Mouse (Mus musculus) monocyte, adult 5-6 weeks (primary cell): ENCODE measurements around the gene Rgs12. TPM values are rescaled to one million over a fixed set of nuclear protein-coding genes. Genes with fewer than 3 reads are reported as not detected.

Source experiments
- ATAC-seq: fragments of 153-309, 156-312 bp; replicated peaks from 2 replicates; pipeline ENCODE4 v1.8.0; 2017; ENCODE audit warnings: mild to moderate bottlenecking; ENCODE audit not compliant: low TSS enrichment, insufficient number of reproducible peaks, severe bottlenecking, poor library complexity, low FRiP score
- total RNA-seq: library from RNA; stranded (forward); fragments of 200-1000, 200-491, 200-594 nt; gene quantifications from 3 replicates; pipeline ENCODE4 v1.2.3, GENCODE M21; 2017

Rgs12 gene
- total RNA-seq, 1 experiment from 2014 or later = 1.5 TPM

GRCm38 (mm10) chr5:34930151-34930975 lies 18.9 kb upstream of the Rgs12 start:
- ATAC-seq = no peak

- no peak for ATAC-seq
These were observed 18.2 kb upstream of the Rgs12 start for GRCm38 (mm10) chr5:34931091-34931490.

DNA sequence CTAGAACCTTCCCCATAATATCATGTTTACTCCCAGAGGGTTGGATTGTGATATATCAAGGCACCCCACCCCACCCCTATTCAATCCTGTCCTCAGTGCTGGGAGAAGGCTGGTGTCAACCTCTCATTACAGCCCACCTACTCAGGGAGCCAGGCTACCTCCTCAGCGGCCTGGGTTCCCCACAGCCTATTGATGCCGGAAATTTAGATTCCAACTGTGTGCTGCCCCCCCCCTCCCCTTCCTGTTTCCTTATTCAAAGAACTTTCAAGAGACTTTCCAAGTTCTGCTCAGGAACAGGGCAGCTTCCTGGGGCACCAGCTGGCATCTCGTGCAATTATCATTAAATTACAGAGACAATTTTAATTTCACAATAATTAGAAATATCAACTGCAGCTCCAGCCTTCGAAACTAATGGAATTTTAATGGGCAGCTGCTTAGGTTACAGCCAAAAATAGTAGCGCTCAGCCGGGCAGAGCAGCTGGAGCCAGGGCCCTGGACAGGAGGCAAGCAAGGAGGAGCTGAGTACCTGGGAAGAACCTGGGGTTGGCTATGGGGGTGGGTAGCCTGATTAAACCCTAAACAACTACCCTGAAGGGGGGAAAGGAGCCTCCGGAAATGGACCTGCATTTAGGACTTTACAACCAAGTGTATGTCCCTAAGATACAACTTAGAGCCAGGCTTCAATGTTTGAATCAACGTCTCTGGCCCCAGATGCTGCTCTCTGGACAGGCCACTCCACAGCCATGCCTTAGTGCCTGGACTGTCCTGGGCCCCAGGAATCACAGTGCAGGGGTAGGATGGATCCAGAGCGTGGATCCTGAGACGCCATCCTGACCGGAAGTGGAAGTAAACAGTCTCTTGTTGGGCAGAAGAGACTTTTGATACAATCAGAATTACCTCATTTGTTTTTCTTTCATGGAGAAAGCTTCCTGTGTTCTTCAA lies 17.5 kb upstream of the Rgs12 start:
- no peak for ATAC-seq

GRCm38 (mm10) chr5:34932458-34932806 lies 16.8 kb upstream of the Rgs12 start:
- no peak for ATAC-seq

DNA sequence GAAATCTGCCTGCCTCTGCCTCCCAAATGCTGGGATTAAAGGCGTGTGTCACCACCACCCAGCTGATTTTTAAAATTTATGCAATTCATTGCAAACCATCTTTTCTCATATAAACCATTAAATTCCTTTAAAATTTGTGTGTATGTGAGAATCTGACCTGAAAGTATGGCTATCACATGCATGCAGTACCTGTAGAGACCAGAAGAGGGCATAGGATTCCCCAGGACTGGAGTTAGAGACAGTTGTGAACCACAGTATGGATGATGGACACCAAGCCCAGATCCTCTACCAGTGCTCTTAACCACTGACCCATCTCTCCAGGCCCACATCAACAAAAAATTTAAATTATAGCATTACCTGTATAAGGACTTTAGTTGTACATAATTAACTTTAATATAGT lies 15.8 kb upstream of the Rgs12 start:
- ATAC-seq = no peak

- ATAC-seq = no peak
These were observed 7.4 kb upstream of the Rgs12 start for GRCm38 (mm10) chr5:34941710-34942470.

GRCm38 (mm10) chr5:34943428-34943827 lies 5.8 kb upstream of the Rgs12 start:
- ATAC-seq = no peak

GRCm38 (mm10) chr5:34949769-34950211 lies 545 bp downstream of the Rgs12 start:
- no peak for ATAC-seq

- ATAC-seq = no peak
These were observed 1.4 kb downstream of the Rgs12 start for GRCm38 (mm10) chr5:34950486-34951160.

DNA sequence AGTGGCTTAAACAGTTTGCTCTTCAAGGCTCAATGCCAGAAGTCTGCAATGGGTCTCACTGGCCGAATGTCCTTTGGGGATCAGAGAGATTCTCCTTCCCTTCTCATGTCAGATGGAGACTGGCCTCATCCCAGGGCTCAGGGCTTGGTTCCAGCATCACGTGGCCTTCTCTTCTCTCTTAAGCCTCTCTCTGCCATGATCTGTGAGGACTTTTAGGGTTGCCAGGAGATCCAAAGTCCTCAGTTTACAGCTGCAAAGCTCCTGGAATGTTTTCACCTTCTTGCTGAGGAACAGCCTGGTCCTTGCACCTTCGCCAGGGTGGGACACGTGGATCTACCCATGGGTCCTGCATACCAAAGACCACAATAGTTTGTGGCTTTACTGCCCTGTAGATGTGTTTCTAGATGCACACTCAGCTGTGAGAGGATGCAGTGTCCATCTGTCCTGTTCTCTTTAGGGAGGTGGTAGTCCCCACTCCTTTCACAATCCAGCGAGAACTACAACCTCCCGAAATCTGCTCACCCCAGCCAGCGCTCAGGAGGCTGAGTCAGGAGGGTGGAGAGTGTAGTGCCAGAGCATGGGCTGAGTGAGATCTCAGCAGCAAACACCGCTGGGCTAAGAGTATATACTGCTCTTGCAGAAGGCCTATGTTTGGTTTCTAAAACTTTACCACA lies 2.1 kb downstream of the Rgs12 start:
- ATAC-seq = no peak

- ATAC-seq = no peak
These were observed 5.3 kb downstream of the Rgs12 start for GRCm38 (mm10) chr5:34954508-34954907.

GRCm38 (mm10) chr5:34955630-34956029 lies 6.4 kb downstream of the Rgs12 start:
- no peak for ATAC-seq

DNA sequence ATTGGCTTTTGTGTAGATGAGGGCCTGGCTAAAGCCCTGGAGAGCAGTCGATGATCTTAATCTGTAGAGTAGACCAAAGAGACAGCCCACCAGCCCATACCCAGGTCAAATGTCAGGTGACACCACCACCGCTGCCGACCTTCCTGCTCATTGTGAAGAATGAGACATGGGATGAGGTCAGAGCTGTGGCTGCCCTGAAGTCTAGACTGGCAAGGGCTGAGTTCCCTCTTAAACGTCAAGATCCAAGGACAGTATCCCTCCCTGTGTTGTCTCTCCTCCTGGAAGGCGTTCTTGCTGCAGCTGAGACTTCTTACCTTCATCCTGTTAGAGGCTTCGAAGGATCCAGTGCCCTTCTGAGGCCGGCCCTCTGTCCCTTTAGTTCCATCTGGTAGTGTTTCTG lies 6.9 kb downstream of the Rgs12 start:
- no peak for ATAC-seq

DNA sequence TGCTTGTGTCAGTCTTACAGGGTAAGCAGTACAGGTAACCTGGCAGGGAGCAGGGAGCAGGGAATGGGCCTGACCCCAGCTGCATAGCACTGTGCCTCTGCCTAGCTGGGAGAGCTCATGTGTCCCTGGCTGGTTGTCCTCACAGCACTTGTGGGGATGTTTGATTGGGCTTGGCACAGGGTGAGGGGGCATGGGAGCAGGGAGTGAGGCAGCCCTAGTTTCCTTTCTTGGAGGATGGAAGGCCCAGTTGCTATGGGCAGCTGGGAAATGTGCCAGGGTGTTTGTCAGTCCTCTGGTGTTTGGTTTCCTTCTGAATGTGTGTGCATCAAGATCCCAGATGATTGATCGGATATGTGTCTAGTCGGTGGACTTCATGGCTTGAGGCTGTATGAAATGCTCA lies 7.8 kb downstream of the Rgs12 start:
- no peak for ATAC-seq

DNA sequence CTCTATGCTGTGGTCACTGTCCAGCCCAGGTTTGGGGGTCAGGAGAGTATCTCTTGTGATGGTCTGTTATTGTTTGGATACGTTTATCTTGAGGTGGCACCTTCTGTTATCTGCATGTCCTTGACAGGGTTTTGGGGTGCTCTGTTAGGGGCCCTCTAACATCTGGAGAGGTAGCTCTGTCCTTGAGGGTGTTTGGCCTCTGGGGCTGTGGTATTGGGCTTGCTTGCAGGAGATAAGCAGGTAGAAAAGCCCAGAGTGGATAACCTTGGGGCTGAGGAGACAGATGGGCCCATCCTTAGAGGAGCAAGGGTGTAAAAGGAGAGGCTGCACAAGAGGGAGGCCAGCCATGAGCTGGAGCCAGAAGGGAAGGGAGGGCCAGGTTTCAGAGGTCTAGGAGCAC lies 10.8 kb downstream of the Rgs12 start:
- no peak for ATAC-seq

DNA sequence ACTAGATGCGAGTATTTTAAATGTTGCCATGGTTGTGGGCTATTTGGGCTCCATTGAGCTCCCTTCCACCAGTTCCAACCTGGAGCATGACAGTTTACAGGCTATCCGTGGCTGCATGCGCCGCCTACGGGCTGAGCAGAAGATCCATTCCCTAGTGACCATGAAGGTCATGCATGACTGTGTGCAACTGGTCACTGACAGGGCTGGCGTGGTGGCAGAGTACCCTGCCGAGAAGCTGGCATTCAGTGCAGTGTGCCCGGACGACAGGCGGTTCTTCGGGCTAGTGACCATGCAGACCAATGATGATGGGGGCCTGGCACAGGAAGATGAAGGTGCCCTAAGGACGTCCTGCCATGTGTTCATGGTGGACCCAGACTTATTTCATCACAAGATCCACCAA lies 16.3 kb downstream of the Rgs12 start:
- ATAC-seq = no peak

GRCm38 (mm10) chr5:34968386-34968785 lies 19.1 kb downstream of the Rgs12 start:
- no peak for ATAC-seq

- ATAC-seq = no peak
These were observed 23.2 kb downstream of the Rgs12 start for GRCm38 (mm10) chr5:34972471-34972870.
